Mouse (Mus musculus): Measurements from ENCODE around the gene Cdk8.

Gene Cdk8

DNA sequence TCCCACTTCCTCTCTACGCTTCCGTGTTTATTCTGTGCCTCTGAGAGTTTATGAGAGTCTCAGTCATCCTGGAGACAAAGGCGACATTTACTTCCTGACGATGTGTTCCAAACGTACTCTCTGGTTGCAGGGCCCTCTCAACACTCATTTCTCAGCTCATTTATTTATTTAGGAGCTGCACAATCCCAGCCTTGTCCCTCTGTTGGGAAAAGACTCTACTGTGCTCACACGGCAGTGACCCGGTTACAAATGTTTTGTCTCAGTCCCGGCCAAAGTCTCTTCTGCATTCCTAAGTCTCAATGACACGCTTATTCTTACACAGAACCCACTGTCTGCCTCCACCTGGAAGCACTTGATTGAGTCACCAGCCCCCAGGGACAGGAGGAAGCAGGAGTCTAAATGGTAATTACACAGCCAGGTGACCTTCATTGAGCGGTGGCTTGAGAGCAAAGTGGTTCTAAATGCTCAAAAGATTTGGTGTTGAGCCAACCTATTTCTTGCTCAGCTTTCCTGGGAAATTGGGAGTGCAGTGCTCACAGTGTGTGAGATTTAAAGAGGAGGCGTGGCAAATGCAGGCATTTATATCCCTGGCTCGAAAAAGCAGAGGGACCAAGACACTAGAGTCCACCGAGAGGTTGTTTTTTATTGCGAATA is 84.4 kb downstream of the Cdk8 start:
- intact Hi-C loops (cut with DNase I), result no loop called here

DNA sequence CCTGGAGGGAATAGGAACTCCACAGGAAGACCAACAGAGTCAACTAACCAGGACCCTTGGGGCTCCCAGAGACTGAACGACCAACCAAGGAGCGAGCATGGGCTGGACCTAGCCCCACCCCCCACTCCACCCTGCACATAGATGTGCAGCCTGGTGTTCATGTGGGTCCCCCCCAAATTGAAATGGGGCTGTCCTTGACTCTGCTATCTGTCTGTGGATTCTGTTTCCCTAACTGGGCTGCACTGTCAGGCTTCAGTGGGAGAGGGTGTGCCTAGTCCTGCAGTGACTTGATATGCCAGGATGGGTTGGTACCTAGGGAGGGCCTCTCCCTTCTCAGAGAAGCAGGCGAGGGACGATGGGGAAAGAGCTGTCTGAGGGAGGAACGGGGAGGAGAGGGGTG is 85.3 kb downstream of the Cdk8 start:
- intact Hi-C loops (cut with DNase I), result no loop called here

DNA sequence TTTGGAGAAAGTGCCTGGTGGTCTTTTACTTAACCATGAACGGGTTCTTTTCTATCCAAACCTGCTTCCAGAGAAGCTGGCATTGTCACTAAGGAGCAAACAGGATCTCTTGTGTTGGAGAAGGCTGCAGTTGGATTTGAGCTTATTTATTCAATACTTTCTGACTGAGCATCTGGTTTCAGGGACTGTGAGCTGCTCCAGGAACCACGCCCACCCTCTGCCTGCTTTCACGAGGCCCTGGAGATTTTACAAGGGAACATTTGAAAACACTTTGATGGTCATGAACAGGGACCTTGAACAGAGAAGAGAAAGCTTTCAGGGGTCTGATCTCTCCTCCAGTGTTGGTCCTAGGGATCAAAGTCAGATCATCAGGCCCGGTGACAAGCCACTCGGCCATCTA is 87.0 kb downstream of the Cdk8 start:
- intact Hi-C loops (cut with DNase I), result no loop called here

DNA sequence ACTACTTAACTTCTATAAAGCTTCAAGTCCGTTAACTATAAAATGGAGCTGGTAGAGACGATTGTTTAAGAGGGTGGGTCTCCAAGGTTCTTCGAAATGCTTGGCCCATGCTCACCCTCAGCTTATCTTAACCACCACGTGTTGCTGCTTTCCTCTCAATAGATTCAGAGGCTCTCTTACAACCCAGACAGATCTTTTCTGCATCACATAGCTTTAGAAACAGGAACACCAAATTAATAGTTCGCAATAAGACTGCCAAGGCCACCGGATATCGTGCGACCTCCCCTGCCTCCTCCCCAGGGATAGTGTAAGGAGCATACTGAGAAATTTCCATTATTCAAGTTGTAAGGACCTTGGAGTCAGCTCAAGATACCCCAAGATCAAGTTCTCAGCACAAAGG is 87.4 kb downstream of the Cdk8 start:
- intact Hi-C loops (cut with DNase I), result no loop called here

DNA sequence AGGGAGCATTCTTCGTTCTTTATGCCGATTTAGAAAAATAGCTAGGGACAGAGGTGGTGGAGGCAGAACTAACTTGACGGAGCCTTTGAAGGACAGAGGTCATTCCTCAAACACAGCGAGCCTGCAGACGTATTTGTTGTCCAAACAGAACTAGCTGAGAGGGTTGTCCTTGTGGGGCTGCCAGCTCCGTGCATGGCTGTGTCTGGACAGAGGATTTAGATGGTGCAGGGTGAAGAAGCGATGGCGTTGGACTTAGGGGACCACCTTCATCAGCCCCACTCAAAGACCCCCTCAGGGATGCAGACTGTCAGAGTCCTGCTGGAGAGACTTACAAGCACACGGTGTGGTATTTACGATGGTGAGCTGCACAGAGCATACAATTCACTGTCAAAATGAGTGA is 97.9 kb downstream of the Cdk8 start:
- intact Hi-C loops (cut with DNase I), result no loop called here

GRCm38 (mm10) chr5:146329541-146329940 is 98.5 kb downstream of the Cdk8 start:
- intact Hi-C loops (cut with DNase I), result no loop called here

- intact Hi-C loops (cut with DNase I), result loop anchor here (2.0 to 10.0 kb wide), 2 partner anchors 89 to 145 kb away; no protein-coding TSS in a partner anchor
Observed at GRCm38 (mm10) chr5:146330031-146330764, 99.2 kb downstream of the Cdk8 start.

GRCm38 (mm10) chr5:146330765-146331115 is 99.7 kb downstream of the Cdk8 start:
- intact Hi-C loops (cut with DNase I), result loop anchor here (2.0 to 10.0 kb wide), 2 partner anchors 88 to 144 kb away; no protein-coding TSS in a partner anchor

DNA sequence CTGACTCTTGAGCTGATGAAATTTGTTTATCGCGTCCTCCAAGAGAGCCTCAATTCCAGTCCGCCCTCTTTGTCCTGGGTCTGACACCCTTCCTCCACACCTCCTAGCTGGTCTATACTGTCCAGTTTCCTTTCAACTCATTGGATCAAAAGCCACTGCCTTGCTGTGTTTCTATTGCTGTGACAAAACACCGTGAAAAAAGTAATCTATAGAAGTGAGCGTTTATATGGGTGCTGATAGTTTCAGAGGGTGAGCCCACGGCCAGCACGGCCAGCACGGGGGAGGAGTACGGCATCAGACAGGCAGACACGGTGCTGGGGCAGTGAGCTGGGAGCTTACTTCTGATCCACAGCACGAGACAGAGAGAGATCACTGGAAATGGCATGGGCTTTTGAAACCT is 100.1 kb downstream of the Cdk8 start:
- intact Hi-C loops (cut with DNase I), result loop anchor here (2.0 to 10.0 kb wide), 2 partner anchors 88 to 144 kb away; no protein-coding TSS in a partner anchor

GRCm38 (mm10) chr5:146332541-146332940 is 101.5 kb downstream of the Cdk8 start:
- intact Hi-C loops (cut with DNase I), result loop anchor here (10.0 kb wide), 1 partner anchor 142 kb away; no protein-coding TSS in a partner anchor

DNA sequence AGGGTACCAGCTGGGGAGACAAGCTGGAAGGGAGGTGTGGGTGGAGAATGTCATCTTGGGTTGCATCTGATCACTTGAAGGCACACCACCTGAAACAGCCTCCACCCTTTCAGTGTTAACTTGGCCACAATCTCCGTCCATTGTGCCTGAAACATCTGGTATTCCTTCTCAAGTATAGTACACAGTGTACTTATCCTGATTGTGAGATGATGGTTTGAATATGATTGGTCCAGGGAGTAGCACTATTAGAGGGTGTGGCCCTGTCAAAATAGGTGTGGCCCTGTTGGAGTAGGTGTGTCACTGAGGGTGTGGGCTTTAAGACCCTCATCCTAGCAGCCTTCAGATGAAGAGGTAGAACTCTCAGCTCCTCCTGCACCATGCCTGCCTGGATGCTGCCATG is 103.4 kb downstream of the Cdk8 start:
- intact Hi-C loops (cut with DNase I), result loop anchor here (10.0 kb wide), 1 partner anchor 140 kb away; no protein-coding TSS in a partner anchor

DNA sequence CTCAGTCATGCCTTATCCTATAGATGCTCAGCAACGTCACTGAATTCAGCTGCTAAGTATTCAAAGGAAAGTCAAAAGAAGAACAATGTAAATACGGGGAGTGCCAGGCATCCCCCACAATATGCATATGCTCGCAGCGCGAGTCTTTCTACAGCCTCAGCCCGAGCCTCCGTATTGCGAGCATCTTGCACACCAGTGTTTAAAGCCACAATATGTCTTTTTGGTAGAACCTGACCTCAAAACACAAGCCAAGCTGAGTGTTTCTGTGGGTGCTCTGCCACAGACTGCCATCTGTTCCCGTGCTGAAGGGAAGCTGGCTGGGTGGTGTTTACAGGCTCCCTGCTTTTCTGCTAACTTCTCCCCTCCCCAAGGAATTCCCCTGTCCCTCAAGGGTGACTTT is 107.0 kb downstream of the Cdk8 start:
- intact Hi-C loops (cut with DNase I), result loop anchor here (10.0 kb wide), 1 partner anchor 137 kb away; no protein-coding TSS in a partner anchor

- intact Hi-C loops (cut with DNase I), result no loop called here
Observed at GRCm38 (mm10) chr5:146340037-146340436, 109.0 kb downstream of the Cdk8 start.

DNA sequence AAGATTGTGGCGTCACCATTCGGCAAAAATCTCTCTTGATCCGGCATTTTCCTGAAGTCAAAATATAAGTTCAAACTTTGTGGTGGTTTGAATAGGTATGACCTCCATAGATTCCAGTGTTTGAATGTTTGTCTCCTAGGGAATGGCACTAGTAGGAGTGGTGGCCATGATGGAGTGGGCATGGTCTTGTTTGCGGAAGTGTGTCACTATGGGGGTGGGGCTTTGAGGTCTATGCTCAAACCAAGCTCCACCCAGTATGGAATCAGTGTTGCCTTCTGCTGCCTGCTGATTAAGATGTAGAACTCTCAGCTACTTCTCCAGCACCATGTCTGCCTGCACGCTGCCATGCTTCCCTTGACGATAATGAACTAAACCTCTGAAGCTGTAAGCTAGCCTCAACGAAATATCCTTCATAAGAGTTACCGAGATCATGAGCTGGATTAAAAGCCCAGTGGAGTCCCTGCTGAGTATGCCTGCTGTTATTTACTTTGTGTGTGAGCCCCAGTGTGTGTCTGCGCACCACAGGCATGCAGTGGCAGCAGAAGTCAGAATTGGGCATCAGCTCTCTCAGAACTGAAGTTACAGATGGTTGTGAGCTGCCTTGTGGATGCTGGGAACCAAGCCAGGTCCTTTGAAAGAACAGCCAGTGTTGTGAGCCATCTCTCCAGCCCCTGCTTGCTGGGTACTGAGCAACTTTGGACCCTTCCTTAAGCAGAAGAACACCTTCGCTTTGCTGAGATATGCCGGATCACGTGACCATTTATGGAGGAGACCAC is 114.1 kb downstream of the Cdk8 start:
- intact Hi-C loops (cut with DNase I), result no loop called here

DNA sequence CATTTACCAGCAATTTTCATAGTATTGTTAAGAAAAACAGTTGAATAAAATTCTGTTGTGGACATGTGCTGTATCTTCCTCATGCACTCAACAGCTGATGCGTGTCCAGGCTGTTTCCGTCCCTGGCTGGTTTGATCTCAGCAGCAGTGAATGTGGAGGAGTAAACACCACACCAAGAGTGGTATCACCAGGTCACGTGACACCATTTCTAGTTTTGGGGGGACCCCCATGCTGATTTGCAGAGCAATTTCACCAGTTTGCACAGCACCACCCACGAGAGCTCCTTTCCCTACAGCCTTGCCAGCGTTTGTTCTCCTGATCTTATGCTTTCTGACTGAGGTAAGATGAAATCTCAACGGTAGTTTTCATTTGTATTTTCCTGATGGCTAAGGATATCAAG is 116.1 kb downstream of the Cdk8 start:
- intact Hi-C loops (cut with DNase I), result no loop called here

GRCm38 (mm10) chr5:146349183-146349582 is 118.2 kb downstream of the Cdk8 start:
- intact Hi-C loops (cut with DNase I), result no loop called here

- intact Hi-C loops (cut with DNase I), result no loop called here
Observed at GRCm38 (mm10) chr5:146350784-146351183, 119.8 kb downstream of the Cdk8 start.

DNA sequence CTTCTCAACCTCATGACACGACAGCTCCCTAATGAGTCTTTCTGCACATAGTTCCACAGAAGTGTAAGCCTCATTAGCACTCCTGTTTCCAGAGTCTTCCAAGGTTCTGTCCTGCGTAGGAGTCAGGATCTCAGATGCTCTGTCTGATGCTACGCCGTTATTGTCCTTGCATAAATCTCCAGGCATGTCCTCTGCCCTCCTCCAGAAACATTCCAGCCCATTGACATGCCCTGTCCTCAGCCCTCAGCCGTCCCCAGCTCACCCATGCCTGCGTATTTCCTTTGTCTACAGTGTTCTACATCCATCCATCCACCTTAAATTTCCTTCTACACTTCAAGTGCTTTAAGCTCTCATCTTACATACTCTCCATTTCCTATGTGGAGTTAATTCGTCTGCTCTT is 121.0 kb downstream of the Cdk8 start:
- intact Hi-C loops (cut with DNase I), result no loop called here

All from adrenal gland (tissue).